Mouse (Mus musculus) stomach, postnatal 0 days (tissue): ENCODE measurements at regions not wholly inside any gene's neighbourhood (a gene's known extent, or its start where the extent isn't known, plus 50 kb on each side); places are given as distances from the start of the nearest gene placed in this dataset.

Source experiments
- CTCF ChIP-seq: IDR thresholded peaks from 2 replicates; pipeline ENCODE4 v1.5.1; 2016; ENCODE audit warnings: antibody characterized with exemption, low read depth, mild to moderate bottlenecking, moderate library complexity
- EP300 ChIP-seq: optimal IDR thresholded peaks from 2 replicates; pipeline ENCODE3; 2016; ENCODE audit warnings: antibody characterized with exemption

GRCm38 (mm10) chr8:12019272-12019671, 179.0 kb downstream of the Tex29 start:
- TF ChIP-seq CTCF: no peak
- TF ChIP-seq EP300: no peak
